Mouse (Mus musculus) intestine, embryonic 16.5 days (tissue): ENCODE data around the gene Mthfd1. TPM values are rescaled to one million over a fixed set of nuclear protein-coding genes. Genes with fewer than 3 reads are reported as not detected.

ENCODE experiments used
- ATAC-seq: fragments of 200-750 bp; cut with Nextera tagmentation; 2 replicates; pipeline ENCODE4 v1.8.0; 2017; ENCODE audit warnings: moderate TSS enrichment, moderate library complexity
- H3K27ac ChIP-seq: fragments of 300-500 bp; sonication (generic); 2 replicates; pipeline ENCODE4 v1.5.1; 2014; ENCODE audit warnings: mild to moderate bottlenecking, low read length
- H3K27me3 ChIP-seq: fragments of 300-500 bp; sonication (generic); replicated peaks from 2 replicates; pipeline ENCODE4 v1.6.1; 2014; ENCODE audit warnings: low read length, control low read depth, mixed read lengths; ENCODE audit not compliant: control insufficient read depth, insufficient read depth
- H3K36me3 ChIP-seq: fragments of 300-500 bp; sonication (generic); 2 replicates; pipeline ENCODE4 v1.6.1; 2014; ENCODE audit warnings: low read length, control low read depth; ENCODE audit not compliant: control insufficient read depth, insufficient read depth
- H3K4me1 ChIP-seq: fragments of 300-500 bp; sonication (generic); 2 replicates; pipeline ENCODE4 v1.6.1; 2014; ENCODE audit warnings: low read length, control low read depth, mixed read lengths; ENCODE audit not compliant: control insufficient read depth, insufficient read depth
- H3K4me2 ChIP-seq: fragments of 300-500 bp; sonication (generic); 2 replicates; pipeline ENCODE4 v1.6.1; 2014; ENCODE audit warnings: low read depth, low read length, control low read depth
- H3K4me3 ChIP-seq: fragments of 300-500 bp; sonication (generic); 2 replicates; pipeline ENCODE4 v1.5.1; 2014; ENCODE audit warnings: mild to moderate bottlenecking, low read length
- H3K9ac ChIP-seq: fragments of 300-500 bp; sonication (generic); 2 replicates; pipeline ENCODE4 v1.6.1; 2014; ENCODE audit warnings: low read depth, low read length
- H3K9me3 ChIP-seq: fragments of 300-500 bp; sonication (generic); 2 replicates; pipeline ENCODE4 v1.6.1; 2016; ENCODE audit warnings: low read length, control low read depth; ENCODE audit not compliant: control insufficient read depth
- WGBS: fragments of 180-500 bp; shearing (Covaris S2); extraction: QIAGEN DNeasy Blood & Tissue Kit; methylation state at CpG from one replicate; pipeline ENCODE4 v1.1.7; 2014; 5-methylcytosine and 5-hydroxymethylcytosine counted together
- polyA plus RNA-seq: library from polyadenylated mRNA; unstranded; fragments of >200 nt; fragmentation: Nextera tagmentation; extraction: Ambion mirVana; gene quantifications from 2 replicates; pipeline ENCODE4 v1.2.1, GENCODE M21; 2015

The Mthfd1 gene
- polyA plus RNA-seq, 1 experiment from 2014 or later, result 98.8 TPM

- ATAC-seq, result no peak
- H3K36me3 ChIP-seq, result peaks cover 14% of the 10 kb centered on the region
These were observed 32.9 kb downstream of the Mthfd1 start for GRCm38 (mm10) chr12:76287986-76288385.

GRCm38 (mm10) chr12:76288494-76288893, 33.4 kb downstream of the Mthfd1 start:
- Histone ChIP-seq H3K9ac (no peak overlapping the region), H3K4me3 (no peak overlapping the region), H3K36me3 (peaks cover 13% of the 10 kb centered on the region), H3K9me3 (no peaks in the 10 kb centered on the region), H3K4me1 (no peaks in the 10 kb centered on the region), H3K4me2 (no peak overlapping the region), H3K27me3 (no peaks in the 10 kb centered on the region), H3K27ac (no peak overlapping the region)
- ATAC-seq, result no peak
- WGBS, result 80% methylated on average over 5 of the region's 5 CpGs

More at GRCm38 (mm10) chr12:76287986-76288385, 32.9 kb downstream of the Mthfd1 start:
- H3K9me3 ChIP-seq, result no peaks in the 10 kb centered on the region
- no peak overlapping the region for H3K27ac ChIP-seq
- no peaks in the 10 kb centered on the region for H3K4me1 ChIP-seq
- no peak overlapping the region for H3K4me2 ChIP-seq
- no peak overlapping the region for H3K4me3 ChIP-seq
- no peak overlapping the region for H3K9ac ChIP-seq
- no peaks in the 10 kb centered on the region for H3K27me3 ChIP-seq
- WGBS, result 77% methylated on average over 8 of the region's 8 CpGs

GRCm38 (mm10) chr12:76289428-76289827, 34.3 kb downstream of the Mthfd1 start:
- Histone ChIP-seq H3K4me2 (no peak overlapping the region), H3K9ac (no peak overlapping the region), H3K27ac (no peak overlapping the region), H3K9me3 (no peaks in the 10 kb centered on the region), H3K4me3 (no peak overlapping the region), H3K36me3 (peaks cover 19% of the 10 kb centered on the region), H3K4me1 (no peaks in the 10 kb centered on the region), H3K27me3 (no peaks in the 10 kb centered on the region)
- 96% methylated on average over 12 of the region's 12 CpGs for WGBS
- no peak for ATAC-seq

- Histone ChIP-seq H3K27ac (no peak overlapping the region), H3K9me3 (no peaks in the 10 kb centered on the region), H3K9ac (no peak overlapping the region), H3K27me3 (no peaks in the 10 kb centered on the region), H3K4me2 (no peak overlapping the region), H3K4me1 (no peaks in the 10 kb centered on the region), H3K4me3 (no peak overlapping the region), H3K36me3 (peaks cover 19% of the 10 kb centered on the region)
- WGBS, result 87% methylated on average over 2 of the region's 2 CpGs
- ATAC-seq, result no peak
These were observed 35.2 kb downstream of the Mthfd1 start for GRCm38 (mm10) chr12:76290271-76290670.

GRCm38 (mm10) chr12:76293192-76293591, 38.1 kb downstream of the Mthfd1 start:
- no peaks in the 10 kb centered on the region for H3K9me3 ChIP-seq
- no peaks in the 10 kb centered on the region for H3K27me3 ChIP-seq
- no peak for ATAC-seq
- H3K4me3 ChIP-seq, result no peak overlapping the region
- WGBS, result 50% methylated on average over 7 of the region's 7 CpGs
- peaks cover 24% of the 10 kb centered on the region for H3K36me3 ChIP-seq
- H3K4me2 ChIP-seq, result no peak overlapping the region
- no peaks in the 10 kb centered on the region for H3K4me1 ChIP-seq
- no peak overlapping the region for H3K9ac ChIP-seq
- no peak overlapping the region for H3K27ac ChIP-seq

- H3K9ac ChIP-seq, result no peak overlapping the region
- 90% methylated on average over 5 of the region's 5 CpGs for WGBS
- no peaks in the 10 kb centered on the region for H3K4me1 ChIP-seq
- H3K27me3 ChIP-seq, result no peaks in the 10 kb centered on the region
- no peak for ATAC-seq
- H3K4me3 ChIP-seq, result no peak overlapping the region
- no peak overlapping the region for H3K4me2 ChIP-seq
- peaks cover 14% of the 10 kb centered on the region for H3K36me3 ChIP-seq
- no peaks in the 10 kb centered on the region for H3K9me3 ChIP-seq
- H3K27ac ChIP-seq, result no peak overlapping the region
These were observed 42.7 kb downstream of the Mthfd1 start for GRCm38 (mm10) chr12:76297830-76298229.

GRCm38 (mm10) chr12:76299361-76299906, 44.3 kb downstream of the Mthfd1 start:
- Histone ChIP-seq H3K36me3 (peaks cover 11% of the 10 kb centered on the region), H3K4me2 (no peak overlapping the region), H3K27ac (no peak overlapping the region), H3K9me3 (no peaks in the 10 kb centered on the region), H3K4me1 (no peaks in the 10 kb centered on the region), H3K27me3 (no peaks in the 10 kb centered on the region), H3K4me3 (no peak overlapping the region), H3K9ac (no peak overlapping the region)
- ATAC-seq, result no peak
- 88% methylated on average over 9 of the region's 9 CpGs for WGBS

- ATAC-seq, result no peak
- H3K27ac ChIP-seq, result no peak overlapping the region
- no peak overlapping the region for H3K9ac ChIP-seq
- H3K4me3 ChIP-seq, result no peak overlapping the region
- H3K36me3 ChIP-seq, result peaks cover 11% of the 10 kb centered on the region
- H3K4me2 ChIP-seq, result no peak overlapping the region
- no peaks in the 10 kb centered on the region for H3K27me3 ChIP-seq
- WGBS, result 87% methylated on average over 10 of the region's 10 CpGs
- H3K9me3 ChIP-seq, result no peaks in the 10 kb centered on the region
- H3K4me1 ChIP-seq, result no peaks in the 10 kb centered on the region
These were observed 45.3 kb downstream of the Mthfd1 start for GRCm38 (mm10) chr12:76300367-76300766.

- H3K4me3 ChIP-seq, result no peak overlapping the region
- H3K4me1 ChIP-seq, result peaks cover 3% of the 10 kb centered on the region; the same call in 1 of the 2 replicates
- 90% methylated on average over 11 of the region's 11 CpGs for WGBS
- no peak overlapping the region for H3K4me2 ChIP-seq
- H3K36me3 ChIP-seq, result peaks cover 8% of the 10 kb centered on the region
- H3K27ac ChIP-seq, result no peak overlapping the region
- H3K9ac ChIP-seq, result no peak overlapping the region
- H3K9me3 ChIP-seq, result no peaks in the 10 kb centered on the region
- H3K27me3 ChIP-seq, result no peaks in the 10 kb centered on the region
- no peak for ATAC-seq
These were observed 48.4 kb downstream of the Mthfd1 start for GRCm38 (mm10) chr12:76303474-76303873.

GRCm38 (mm10) chr12:76304199-76304598, 49.1 kb downstream of the Mthfd1 start:
- WGBS, result 69% methylated on average over 4 of the region's 4 CpGs
- no peak for ATAC-seq
- H3K4me3 ChIP-seq, result no peak overlapping the region
- no peak overlapping the region for H3K4me2 ChIP-seq
- H3K27me3 ChIP-seq, result no peaks in the 10 kb centered on the region
- peaks cover 7% of the 10 kb centered on the region for H3K36me3 ChIP-seq
- H3K27ac ChIP-seq, result no peak overlapping the region
- H3K9ac ChIP-seq, result no peak overlapping the region
- H3K4me1 ChIP-seq, result peaks cover 3% of the 10 kb centered on the region; the same call in 1 of the 2 replicates
- H3K9me3 ChIP-seq, result no peaks in the 10 kb centered on the region
